8 mouse cellular contexts compared by ENCODE assay signal in genomic region chr8:70629574-70630531, GRCm38 (mm10). TPM values are rescaled to one million over a fixed set of nuclear protein-coding genes. Genes with fewer than 3 reads are reported as not detected.
DNase-seq lines count a peak whose midpoint lies in the region; ATAC-seq and TF ChIP-seq lines count a peak whose summit lies in the region.

No protein-coding gene starts in this region.

- peaks cover 0 to 12% of the 10 kb centered on the region in 2 experiments; a peak in 2 of 4 replicates for H3K4me1 ChIP-seq in ES-E14 (ENCODE audit: control insufficient read depth in 2 of 2, insufficient read depth in 2 of 2, low read length in 2 of 2, poor library complexity in 1 of 2)
- peaks cover 23% of the 10 kb centered on the region for H3K4me1 ChIP-seq in forebrain, embryonic 16.5 days (replicated peaks; ENCODE audit: control insufficient read depth, insufficient read depth, low read length)
- H3K4me1 ChIP-seq in lung, embryonic 14.5 days (ENCODE audit: insufficient read depth), result peaks cover 10% of the 10 kb centered on the region; the same call in 1 of the 2 replicates

- DNase-seq in ES-E14 (ENCODE audit: low read depth, low spot score), result peak; percentile 83
- DNase-seq in cerebellum, adult 18-20 months, result peak; percentile 82 to 96
- DNase-seq in heart, postnatal 36 days, result peak; percentile 93 to 96
- peak; percentile 89 to 95 for DNase-seq in layer of hippocampus, adult 8-10 months (ENCODE audit: low spot score in 2 of 2)
- DNase-seq in lung, embryonic 14.5 days, result peak; percentile 93
- DNase-seq in testis, postnatal 14 days (ENCODE audit: low spot score), result peak; percentile 89

- intact Hi-C loops in heart, postnatal 36 days (cut with DNase I), result loop anchor here (1.0 to 2.0 kb wide), 3 partner anchors 17 to 70 kb away; no protein-coding TSS in a partner anchor

- peak; percentile 100 for TF ChIP-seq CTCF in lung, embryonic 14.5 days (IDR thresholded peaks at IDR 0.05; ENCODE audit: low read depth)

- ATAC-seq in forebrain, embryonic 16.5 days, result peak; percentile 95
- ATAC-seq in lung, embryonic 14.5 days (ENCODE audit: insufficient read depth), result peak; percentile 94
- peak; percentile 62 for ATAC-seq in neutrophil, adult 5-6 weeks (ENCODE audit: extremely low read depth, insufficient number of reproducible peaks, low FRiP score, poor library complexity, severe bottlenecking)

- H3K9ac ChIP-seq in ES-E14 (ENCODE audit: insufficient read depth, low read depth, low read length, poor library complexity, severe bottlenecking), result peak overlapping the region; percentile 64
- H3K9ac ChIP-seq in forebrain, embryonic 16.5 days (replicated peaks; ENCODE audit: low read depth, low read length), result peak overlapping the region; percentile 70
- peak overlapping the region; percentile 51 for H3K9ac ChIP-seq in lung, embryonic 14.5 days

- WGBS in forebrain, embryonic 16.5 days, result 1% methylated on average over 60 of the region's 60 CpGs
- whole genome bisulfite sequencing in lung, embryonic 14.5 days, result under 1% methylated on average over 60 of the region's 60 CpGs

- H3K4me2 ChIP-seq in forebrain, embryonic 16.5 days (ENCODE audit: low read length), result peak overlapping the region; percentile 70
- peak overlapping the region; percentile 68 for H3K4me2 ChIP-seq in lung, embryonic 14.5 days

- H3K4me3 ChIP-seq in ES-E14 (ENCODE audit: insufficient read depth in 1 of 2, low read depth in 1 of 2, low read length in 2 of 2, poor library complexity in 1 of 2, severe bottlenecking in 1 of 2), result peak overlapping the region; percentile 37 to 51
- peak overlapping the region; percentile 59 for H3K4me3 ChIP-seq in forebrain, embryonic 16.5 days (replicated peaks; ENCODE audit: low read length)
- H3K4me3 ChIP-seq in lung, embryonic 14.5 days (ENCODE audit: low read depth, low read length), result peak overlapping the region; percentile 46

- 0 out of 2 replicates have a peak, but pooled peaks cover 3% of the 10 kb centered on the region for H3K27me3 ChIP-seq in forebrain, embryonic 16.5 days (replicated peaks; ENCODE audit: control insufficient read depth, insufficient read depth, low read length)
- 0 out of 2 replicates have a peak, but pooled peaks cover 10% of the 10 kb centered on the region for H3K27me3 ChIP-seq in lung, embryonic 14.5 days (ENCODE audit: insufficient read depth, low read length)

- H3K36me3 ChIP-seq in ES-E14 (ENCODE audit: control insufficient read depth, insufficient read depth, low read length, poor library complexity, severe bottlenecking), result no peaks in the 10 kb centered on the region; the same call in 1 of the 2 replicates
- no peaks in the 10 kb centered on the region for H3K36me3 ChIP-seq in forebrain, embryonic 16.5 days (ENCODE audit: control insufficient read depth, insufficient read depth)
- H3K36me3 ChIP-seq in lung, embryonic 14.5 days (ENCODE audit: insufficient read depth), result no peaks in the 10 kb centered on the region

- in situ Hi-C loops in ES-E14 (cut with MboI; ENCODE audit: low sequenced_read_pairs in 2 of 2, unreplicated experiment in 2 of 2), result no loop called here

- peak overlapping the region; percentile 40; the same call in 1 of the 2 replicates for H3K27ac ChIP-seq in ES-E14 (ENCODE audit: insufficient read depth, low read depth, low read length, poor library complexity, severe bottlenecking)
- peak overlapping the region; percentile 57 for H3K27ac ChIP-seq in forebrain, embryonic 16.5 days (ENCODE audit: low read length)
- peak overlapping the region; percentile 43 for H3K27ac ChIP-seq in lung, embryonic 14.5 days (ENCODE audit: low read depth)

- H3K9me3 ChIP-seq in ES-E14 (ENCODE audit: control insufficient read depth, insufficient read depth, low read depth, low read length), result no peaks in the 10 kb centered on the region
- H3K9me3 ChIP-seq in forebrain, embryonic 16.5 days (ENCODE audit: control insufficient read depth, low read length), result no peaks in the 10 kb centered on the region
- no peaks in the 10 kb centered on the region for H3K9me3 ChIP-seq in lung, embryonic 14.5 days (ENCODE audit: low read depth, low read length)

TF ChIP-seq in ES-E14, 5 proteins besides CTCF, POLR2A, EP300 and RAD21:
- 0 out of 2 replicates have a peak, but pooled peaks have one; percentile 60 for TF ChIP-seq ZNF384 (IDR thresholded peaks at IDR 0.05; ENCODE audit: low read depth, low read length)
- TF ChIP-seq HCFC1 (IDR thresholded peaks at IDR 0.05; ENCODE audit: borderline replicate concordance, insufficient read depth, low read length), result peak; percentile 66; the same call in 1 of the 2 replicates
- no peak for TF ChIP-seq MAFK (IDR thresholded peaks at IDR 0.05; ENCODE audit: insufficient read depth, low read depth, low read length)
- no peak for TF ChIP-seq ZC3H11A (IDR thresholded peaks at IDR 0.05; ENCODE audit: borderline replicate concordance, low read depth, low read length)

RNA-seq across cellular contexts. Expression of gene Gdf15, which starts 2.4 kb away (rescaled TPM):
- total RNA-seq in ES-E14 (2012; rRNA removed), result 7.0 and 18.8 TPM in 2 replicates
- 0.20 TPM in 1 of 2 replicates, not detected in the other for polyA plus RNA-seq in forebrain, embryonic 16.5 days (2015; fragmentation: Nextera tagmentation; extraction: Ambion mirVana)
- 1 to 10 TPM in 1 of 2 experiments, under 1 TPM in 1; 0.22 to 1.6 TPM for total RNA-seq in heart, postnatal 36 days (2021)
- total RNA-seq in layer of hippocampus, adult 8-10 months (2022), result not detected
- 0.12 and 0.22 TPM in 2 replicates for polyA plus RNA-seq in lung, embryonic 14.5 days (2014; fragmentation: Nextera tagmentation; extraction: Ambion mirVana)
- not detected in 2 replicates for total RNA-seq in neutrophil, adult 5-6 weeks (2017)

RNA-seq across cellular contexts. Expression of gene Lrrc25, which starts 13.9 kb away (rescaled TPM):
- total RNA-seq in ES-E14 (2012; rRNA removed), result 0.13 TPM in 1 of 2 replicates, not detected in the other
- 0.61 and 1.1 TPM in 2 replicates for polyA plus RNA-seq in forebrain, embryonic 16.5 days (2015; fragmentation: Nextera tagmentation; extraction: Ambion mirVana)
- total RNA-seq in heart, postnatal 36 days (2021), result 1 to 10 TPM; 1.9 to 3.0 TPM
- 1 to 10 TPM in 2 of 4 experiments, under 1 TPM in 2; 0.24 to 1.6 (median 1.1) TPM for total RNA-seq in layer of hippocampus, adult 8-10 months (2022)
- polyA plus RNA-seq in lung, embryonic 14.5 days (2014; fragmentation: Nextera tagmentation; extraction: Ambion mirVana), result 1.9 TPM in 2 replicates
- 54.1 and 63.7 TPM in 2 replicates for total RNA-seq in neutrophil, adult 5-6 weeks (2017)

RNA-seq across cellular contexts. Expression of gene Ssbp4, which starts 21.2 kb away (rescaled TPM):
- total RNA-seq in ES-E14 (2012; rRNA removed), result 85.5 and 142 TPM in 2 replicates
- polyA plus RNA-seq in forebrain, embryonic 16.5 days (2015; fragmentation: Nextera tagmentation; extraction: Ambion mirVana), result 100 and 121 TPM in 2 replicates
- 10 to 100 TPM; 28.9 to 35.0 TPM for total RNA-seq in heart, postnatal 36 days (2021)
- total RNA-seq in layer of hippocampus, adult 8-10 months (2022), result 100 to 1,000 TPM; 196 to 262 (median 224) TPM
- polyA plus RNA-seq in lung, embryonic 14.5 days (2014; fragmentation: Nextera tagmentation; extraction: Ambion mirVana), result 127 and 143 TPM in 2 replicates
- total RNA-seq in neutrophil, adult 5-6 weeks (2017), result 31.3 and 45.8 TPM in 2 replicates

RNA-seq across cellular contexts. Expression of gene Pgpep1, which starts 30.3 kb away (rescaled TPM):
- total RNA-seq in ES-E14 (2012; rRNA removed), result 15.5 and 21.4 TPM in 2 replicates
- 60.3 and 65.7 TPM in 2 replicates for polyA plus RNA-seq in forebrain, embryonic 16.5 days (2015; fragmentation: Nextera tagmentation; extraction: Ambion mirVana)
- 10 to 100 TPM; 39.6 to 44.9 TPM for total RNA-seq in heart, postnatal 36 days (2021)
- 10 to 100 TPM; 19.8 to 34.7 (median 23.3) TPM for total RNA-seq in layer of hippocampus, adult 8-10 months (2022)
- polyA plus RNA-seq in lung, embryonic 14.5 days (2014; fragmentation: Nextera tagmentation; extraction: Ambion mirVana), result 46.6 and 48.2 TPM in 2 replicates
- total RNA-seq in neutrophil, adult 5-6 weeks (2017), result 4.4 and 7.7 TPM in 2 replicates

RNA-seq across cellular contexts. Expression of gene Isyna1, which starts 35.7 kb away (rescaled TPM):
- total RNA-seq in ES-E14 (2012; rRNA removed), result 161 and 250 TPM in 2 replicates
- polyA plus RNA-seq in forebrain, embryonic 16.5 days (2015; fragmentation: Nextera tagmentation; extraction: Ambion mirVana), result 116 and 141 TPM in 2 replicates
- total RNA-seq in heart, postnatal 36 days (2021), result 10 to 100 TPM; 22.2 to 25.8 TPM
- total RNA-seq in layer of hippocampus, adult 8-10 months (2022), result 10 to 100 TPM; 42.8 to 55.9 (median 51.8) TPM
- 91.6 and 107 TPM in 2 replicates for polyA plus RNA-seq in lung, embryonic 14.5 days (2014; fragmentation: Nextera tagmentation; extraction: Ambion mirVana)
- total RNA-seq in neutrophil, adult 5-6 weeks (2017), result 51.3 and 51.4 TPM in 2 replicates

Comparison
In these comparisons a context has a peak if more than half of its experiments do, and no peak if none do; other contexts are left out.
1. Peak in every context shown above with its lines: DNase-seq, ATAC-seq, H3K4me3 ChIP-seq and H3K27ac ChIP-seq.
2. RNA of gene Lrrc25, which starts 13.9 kb away (total RNA-seq): 54.1 to 63.7 TPM in neutrophil, adult 5-6 weeks; 1.9 to 3.0 TPM in heart, postnatal 36 days, 0.24 to 1.6 TPM in layer of hippocampus, adult 8-10 months and 0.13 TPM in ES-E14; every median in the first group is over 10 times any median in the second.